Mouse (Mus musculus) heart, embryonic 15.5 days (tissue): ENCODE measurements at regions not wholly inside any gene's neighbourhood (a gene's known extent, or its start where the extent isn't known, plus 50 kb on each side); places are given as distances from the start of the nearest gene placed in this dataset.

Experiments used
- ATAC-seq: fragments of 200-750 bp; cut with Nextera tagmentation; replicated peaks from 2 replicates; pipeline ENCODE4 v1.8.0; 2017; ENCODE audit warnings: low read depth, moderate TSS enrichment; ENCODE audit not compliant: insufficient number of reproducible peaks, insufficient read depth, low FRiP score
- H3K27ac ChIP-seq: fragments of 300-500 bp; sonication (generic); 2 replicates; pipeline ENCODE4 v1.5.1; 2015; ENCODE audit warnings: mild to moderate bottlenecking, inconsistent platforms
- H3K27me3 ChIP-seq: fragments of 300-500 bp; sonication (generic); 2 replicates; pipeline ENCODE4 v1.6.1; 2015; ENCODE audit warnings: inconsistent platforms
- H3K36me3 ChIP-seq: fragments of 300-500 bp; sonication (generic); 2 replicates; pipeline ENCODE4 v1.6.1; 2015; ENCODE audit warnings: mild to moderate bottlenecking, inconsistent platforms
- H3K4me1 ChIP-seq: fragments of 300-500 bp; sonication (generic); replicated peaks from 2 replicates; pipeline ENCODE4 v1.6.1; 2015; ENCODE audit warnings: inconsistent platforms
- H3K4me2 ChIP-seq: fragments of 300-500 bp; sonication (generic); 2 replicates; pipeline ENCODE4 v1.6.1; 2015; ENCODE audit warnings: inconsistent platforms, mild to moderate bottlenecking, moderate library complexity
- H3K4me3 ChIP-seq: fragments of 300-500 bp; sonication (generic); 2 replicates; pipeline ENCODE4 v1.5.1; 2015; ENCODE audit warnings: mild to moderate bottlenecking, inconsistent platforms
- H3K9ac ChIP-seq: fragments of 300-500 bp; sonication (generic); 2 replicates; pipeline ENCODE4 v1.6.1; 2015; ENCODE audit warnings: mild to moderate bottlenecking, inconsistent platforms
- H3K9me3 ChIP-seq: fragments of 300-500 bp; sonication (generic); replicated peaks from 2 replicates; pipeline ENCODE4 v1.6.1; 2016; ENCODE audit warnings: inconsistent platforms
- WGBS: fragments of 180-500 bp; shearing (Covaris S2); methylation state at CpG from one replicate; pipeline ENCODE4 v1.1.7; 2015; ENCODE audit warnings: mixed read lengths; 5-methylcytosine and 5-hydroxymethylcytosine counted together

DNA sequence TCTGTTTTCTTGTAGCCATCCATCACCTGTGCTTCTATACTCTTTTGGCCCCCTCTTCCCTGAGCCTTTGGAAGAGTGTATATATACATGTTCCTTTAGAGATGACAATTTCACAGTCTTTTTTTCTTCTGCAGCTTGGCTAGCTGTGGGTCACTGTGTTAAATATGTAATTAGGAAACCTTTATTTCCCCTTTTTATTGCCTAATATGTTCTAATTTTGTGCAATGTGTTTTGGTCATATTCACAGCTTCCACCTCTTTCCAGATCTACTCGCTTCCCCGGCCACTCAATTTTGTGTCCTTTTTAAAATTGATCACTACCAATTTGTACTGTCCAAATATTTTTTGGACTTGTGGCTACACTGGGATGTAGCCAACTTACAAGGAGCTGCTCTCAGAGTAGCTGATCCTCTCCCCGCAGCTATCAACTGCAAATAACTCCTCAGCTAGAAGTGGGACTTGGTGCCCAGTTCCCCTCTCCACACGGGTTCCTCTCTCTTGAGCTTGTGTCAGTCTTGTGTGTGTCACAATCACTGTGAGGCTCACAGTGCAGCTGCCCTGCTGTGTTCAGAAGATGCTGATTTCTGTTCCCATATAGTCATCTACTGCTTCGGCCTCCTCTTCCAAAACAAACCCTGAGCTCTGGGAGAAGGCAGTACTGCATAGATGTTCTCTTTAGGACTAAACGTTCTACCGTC is 106.9 kb downstream of the Gpr65 start:
- 0 out of 2 replicates have a peak, but pooled peaks cover 3% of the 10 kb centered on the region for H3K4me1 ChIP-seq

More for the DNA sequence above, 106.9 kb downstream of the Gpr65 start:
- H3K36me3 ChIP-seq, result no peaks in the 10 kb centered on the region
- 77% methylated on average over 7 of the region's 7 CpGs for WGBS
- H3K9ac ChIP-seq, result no peak overlapping the region
- no peaks in the 10 kb centered on the region for H3K9me3 ChIP-seq
- H3K27me3 ChIP-seq, result no peaks in the 10 kb centered on the region
- H3K27ac ChIP-seq, result no peak overlapping the region
- no peak for ATAC-seq
- no peak overlapping the region for H3K4me3 ChIP-seq
- H3K4me2 ChIP-seq, result no peak overlapping the region
